Mouse (Mus musculus): Measurements from ENCODE around the gene Nt5c3b.

DNA sequence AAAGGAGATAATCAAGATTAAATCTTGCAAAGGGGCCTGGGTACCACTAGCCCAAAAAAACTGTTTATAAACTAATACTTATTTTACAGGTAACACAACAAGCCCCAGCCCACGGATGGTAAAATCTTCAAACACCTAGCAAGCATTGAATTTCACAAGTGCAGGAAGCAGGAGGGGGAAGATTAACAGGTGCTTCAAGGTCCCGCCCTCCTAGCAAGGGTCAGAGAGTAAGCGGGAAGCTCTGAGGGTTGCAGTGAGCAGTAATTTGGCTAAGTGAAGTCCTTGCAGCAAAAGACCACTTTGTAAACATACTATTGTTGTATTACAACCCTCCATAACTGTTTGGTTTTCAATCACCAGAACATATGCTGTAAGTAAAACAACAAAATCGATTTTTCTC is 15.6 kb upstream of the Nt5c3b start:
- TF ChIP-seq CTCF (conservative IDR thresholded peaks at IDR 0.05; ENCODE audit: insufficient read depth, insufficient read length, low read depth, low read length) (no peak), POLR2A (IDR thresholded peaks at IDR 0.05; ENCODE audit: low read depth, low read length) (no peak)

Data from kidney, adult 2 months (tissue).